Mouse (Mus musculus) limb, embryonic 15.5 days (tissue): ENCODE measurements around the gene Gjc1. TPM values are rescaled to one million over a fixed set of nuclear protein-coding genes. Genes with fewer than 3 reads are reported as not detected.

Experiments
- ATAC-seq: fragments of 200-750 bp; cut with Nextera tagmentation; 2 replicates; pipeline ENCODE4 v1.8.0; 2017; ENCODE audit warnings: low read depth, moderate TSS enrichment; ENCODE audit not compliant: insufficient number of reproducible peaks, low FRiP score, low TSS enrichment
- H3K27ac ChIP-seq: fragments of 300-500 bp; sonication (generic); 2 replicates; pipeline ENCODE4 v1.5.1; 2015; ENCODE audit warnings: moderate library complexity, mild to moderate bottlenecking, inconsistent platforms
- H3K27me3 ChIP-seq: fragments of 300-500 bp; sonication (generic); 2 replicates; pipeline ENCODE4 v1.6.1; 2015; ENCODE audit warnings: inconsistent platforms
- H3K36me3 ChIP-seq: fragments of 300-500 bp; sonication (generic); 2 replicates; pipeline ENCODE4 v1.6.1; 2015; ENCODE audit warnings: inconsistent platforms
- H3K4me1 ChIP-seq: fragments of 300-500 bp; sonication (generic); 2 replicates; pipeline ENCODE4 v1.6.1; 2015; ENCODE audit warnings: inconsistent platforms
- H3K4me2 ChIP-seq: fragments of 300-500 bp; sonication (generic); 2 replicates; pipeline ENCODE4 v1.6.1; 2015; ENCODE audit warnings: mild to moderate bottlenecking, inconsistent platforms
- H3K4me3 ChIP-seq: fragments of 300-500 bp; sonication (generic); 2 replicates; pipeline ENCODE4 v1.5.1; 2015; ENCODE audit warnings: mild to moderate bottlenecking, inconsistent platforms
- H3K9ac ChIP-seq: fragments of 300-500 bp; sonication (generic); 2 replicates; pipeline ENCODE4 v1.6.1; 2015; ENCODE audit warnings: inconsistent platforms
- H3K9me3 ChIP-seq: fragments of 300-500 bp; sonication (generic); 2 replicates; pipeline ENCODE4 v1.6.1; 2016; ENCODE audit warnings: inconsistent platforms
- WGBS: fragments of 180-500 bp; shearing (Covaris S2); methylation state at CpG from one replicate; pipeline ENCODE4 v1.1.7; 2015; 5-methylcytosine and 5-hydroxymethylcytosine counted together
- polyA plus RNA-seq: library from polyadenylated mRNA; unstranded; fragments of >200 nt; fragmentation: Nextera tagmentation; extraction: Ambion mirVana; gene quantifications from 2 replicates; pipeline ENCODE4 v1.2.1, GENCODE M21; 2015

The Gjc1 gene
- polyA plus RNA-seq, 1 experiment from 2014 or later = 57.6 TPM

GRCm38 (mm10) chr11:102810721-102811485 lies 8.6 kb downstream of the Gjc1 start:
- Histone ChIP-seq H3K4me2 (no peak overlapping the region), H3K4me1 (peaks cover 11% of the 10 kb centered on the region), H3K27me3 (no peaks in the 10 kb centered on the region), H3K27ac (no peak overlapping the region), H3K9ac (no peak overlapping the region), H3K36me3 (no peaks in the 10 kb centered on the region), H3K9me3 (no peaks in the 10 kb centered on the region), H3K4me3 (no peak overlapping the region)
- 45% methylated on average over 4 of the region's 4 CpGs for WGBS
- ATAC-seq = no peak

- H3K9ac ChIP-seq = no peak overlapping the region
- H3K4me1 ChIP-seq = peaks cover 4% of the 10 kb centered on the region; the same call in 1 of the 2 replicates
- no peak overlapping the region for H3K4me2 ChIP-seq
- H3K4me3 ChIP-seq = no peak overlapping the region
- no peak for ATAC-seq
- no peak overlapping the region for H3K27ac ChIP-seq
- no peaks in the 10 kb centered on the region for H3K27me3 ChIP-seq
- no peaks in the 10 kb centered on the region for H3K9me3 ChIP-seq
- WGBS = 78% methylated on average over 5 of the region's 5 CpGs
- peaks cover 14% of the 10 kb centered on the region for H3K36me3 ChIP-seq
Observed at GRCm38 (mm10) chr11:102808246-102808645, 11.3 kb downstream of the Gjc1 start.

- WGBS = 81% methylated on average over 5 of the region's 5 CpGs
- Histone ChIP-seq H3K9me3 (no peaks in the 10 kb centered on the region), H3K9ac (no peak overlapping the region), H3K27me3 (no peaks in the 10 kb centered on the region), H3K27ac (no peak overlapping the region), H3K4me2 (no peak overlapping the region), H3K36me3 (peaks cover 52% of the 10 kb centered on the region), H3K4me1 (0 out of 2 replicates have a peak, but pooled peaks cover 3% of the 10 kb centered on the region), H3K4me3 (no peak overlapping the region)
- no peak for ATAC-seq
Observed at GRCm38 (mm10) chr11:102803453-102803852, 16.0 kb downstream of the Gjc1 start.

- Histone ChIP-seq H3K4me2 (no peak overlapping the region), H3K4me1 (peaks cover 10% of the 10 kb centered on the region), H3K4me3 (no peak overlapping the region), H3K9me3 (no peaks in the 10 kb centered on the region), H3K36me3 (peaks cover 28% of the 10 kb centered on the region; the same call in 1 of the 2 replicates), H3K27ac (no peak overlapping the region), H3K27me3 (no peaks in the 10 kb centered on the region), H3K9ac (no peak overlapping the region)
- 40% methylated on average over 8 of the region's 8 CpGs for WGBS
- no peak for ATAC-seq
Observed at GRCm38 (mm10) chr11:102794157-102794556, 25.3 kb downstream of the Gjc1 start.

- Histone ChIP-seq H3K4me3 (no peak overlapping the region), H3K36me3 (peaks cover 13% of the 10 kb centered on the region; the same call in 1 of the 2 replicates), H3K27me3 (no peaks in the 10 kb centered on the region), H3K9ac (no peak overlapping the region), H3K4me1 (peaks cover 10% of the 10 kb centered on the region), H3K4me2 (no peak overlapping the region), H3K9me3 (no peaks in the 10 kb centered on the region), H3K27ac (no peak overlapping the region)
- WGBS = 51% methylated on average over 14 of the region's 14 CpGs
- ATAC-seq = no peak
Observed at GRCm38 (mm10) chr11:102791682-102792445, 27.6 kb downstream of the Gjc1 start.

GRCm38 (mm10) chr11:102787688-102788177 lies 31.8 kb downstream of the Gjc1 start:
- Histone ChIP-seq H3K27ac (no peak overlapping the region), H3K4me1 (peaks cover 10% of the 10 kb centered on the region), H3K4me3 (no peak overlapping the region), H3K9ac (no peak overlapping the region), H3K36me3 (no peaks in the 10 kb centered on the region), H3K27me3 (no peaks in the 10 kb centered on the region), H3K9me3 (no peaks in the 10 kb centered on the region), H3K4me2 (no peak overlapping the region)
- whole genome bisulfite sequencing = 57% methylated on average over 5 of the region's 5 CpGs
- ATAC-seq = no peak

- Histone ChIP-seq H3K9me3 (no peaks in the 10 kb centered on the region), H3K4me3 (no peak overlapping the region), H3K4me2 (no peak overlapping the region), H3K27ac (no peak overlapping the region), H3K36me3 (no peaks in the 10 kb centered on the region), H3K9ac (no peak overlapping the region), H3K4me1 (peaks cover 21% of the 10 kb centered on the region; the same call in 1 of the 2 replicates), H3K27me3 (0 out of 2 replicates have a peak, but pooled peaks cover 6% of the 10 kb centered on the region)
- ATAC-seq = no peak
- 64% methylated on average over 6 of the region's 7 CpGs for WGBS
Observed at GRCm38 (mm10) chr11:102783443-102783842, 36.1 kb downstream of the Gjc1 start.

- Histone ChIP-seq H3K27ac (no peak overlapping the region), H3K9me3 (no peaks in the 10 kb centered on the region), H3K27me3 (0 out of 2 replicates have a peak, but pooled peaks cover 6% of the 10 kb centered on the region), H3K4me1 (peaks cover 37% of the 10 kb centered on the region), H3K4me2 (no peak overlapping the region), H3K36me3 (peaks cover 4% of the 10 kb centered on the region), H3K4me3 (no peak overlapping the region), H3K9ac (no peak overlapping the region)
- ATAC-seq = no peak
- WGBS = 84% methylated on average over 4 of the region's 4 CpGs
Observed at GRCm38 (mm10) chr11:102781523-102781922, 38.0 kb downstream of the Gjc1 start.

- Histone ChIP-seq H3K9ac (no peak overlapping the region), H3K4me1 (peaks cover 37% of the 10 kb centered on the region), H3K27me3 (0 out of 2 replicates have a peak, but pooled peaks cover 6% of the 10 kb centered on the region), H3K4me2 (no peak overlapping the region), H3K4me3 (no peak overlapping the region), H3K9me3 (no peaks in the 10 kb centered on the region), H3K27ac (no peak overlapping the region), H3K36me3 (peaks cover 7% of the 10 kb centered on the region)
- WGBS = 72% methylated on average over 10 of the region's 10 CpGs
- ATAC-seq = no peak
Observed at GRCm38 (mm10) chr11:102780986-102781351, 38.5 kb downstream of the Gjc1 start.

- Histone ChIP-seq H3K4me3 (no peak overlapping the region), H3K27ac (no peak overlapping the region), H3K4me1 (peaks cover 42% of the 10 kb centered on the region), H3K27me3 (0 out of 2 replicates have a peak, but pooled peaks cover 6% of the 10 kb centered on the region), H3K9ac (no peak overlapping the region), H3K36me3 (peaks cover 7% of the 10 kb centered on the region), H3K4me2 (no peak overlapping the region), H3K9me3 (no peaks in the 10 kb centered on the region)
- no peak for ATAC-seq
- WGBS = 40% methylated on average over 11 of the region's 11 CpGs
Observed at GRCm38 (mm10) chr11:102780271-102780985, 39.1 kb downstream of the Gjc1 start.

- no peak overlapping the region for H3K27ac ChIP-seq
- no peak for ATAC-seq
Observed at GRCm38 (mm10) chr11:102779824-102780223, 39.7 kb downstream of the Gjc1 start.

More at GRCm38 (mm10) chr11:102779824-102780223, 39.7 kb downstream of the Gjc1 start:
- WGBS = 68% methylated on average over 7 of the region's 7 CpGs
- no peaks in the 10 kb centered on the region for H3K9me3 ChIP-seq
- H3K4me2 ChIP-seq = no peak overlapping the region
- no peak overlapping the region for H3K4me3 ChIP-seq
- H3K4me1 ChIP-seq = peaks cover 48% of the 10 kb centered on the region
- H3K27me3 ChIP-seq = 0 out of 2 replicates have a peak, but pooled peaks cover 6% of the 10 kb centered on the region
- peaks cover 7% of the 10 kb centered on the region for H3K36me3 ChIP-seq
- H3K9ac ChIP-seq = no peak overlapping the region
